Comparison of ENCODE assay signal across 17 mouse cellular contexts in genomic region chr17:45949141-45949540, GRCm38 (mm10).
"Had no signal": no experiment of that assay in that cellular context is flagged by ENCODE, and none has a peak within 500 bp of the region (broad histone marks: within the 10 kb centered on the region; RNA-seq: fewer than 3 reads in every experiment).

No protein-coding gene starts in this region.

- H3K9ac ChIP-seq: liver, embryonic 12.5 days; liver, embryonic 14.5 days; lung, embryonic 14.5 days; midbrain, embryonic 12.5 days; neural tube, embryonic 13.5 days; neural tube, embryonic 15.5 days had no signal

- H3K4me1 ChIP-seq: liver, embryonic 12.5 days; neural tube, embryonic 13.5 days; neural tube, embryonic 15.5 days had no signal

- H3K36me3 ChIP-seq: liver, embryonic 12.5 days; midbrain, embryonic 10.5 days; midbrain, embryonic 12.5 days; neural tube, embryonic 13.5 days; neural tube, embryonic 15.5 days had no signal

- DNase-seq: lung, embryonic 14.5 days; midbrain, embryonic 14.5 days; retina, postnatal 1 day; right cerebral cortex, adult 18-20 months; right cerebral cortex, postnatal 25 days; right cerebral cortex, postnatal 4 days; spleen, adult 18-20 months; thymus, adult 18-20 months; thymus, postnatal 14 days; thymus, postnatal 36 days had no signal

- H3K9me3 ChIP-seq: liver, embryonic 12.5 days; midbrain, embryonic 10.5 days; midbrain, embryonic 12.5 days; neural tube, embryonic 13.5 days; neural tube, embryonic 15.5 days had no signal

- H3K27ac ChIP-seq: liver, embryonic 12.5 days; liver, embryonic 14.5 days; midbrain, embryonic 10.5 days; midbrain, embryonic 12.5 days; neural tube, embryonic 13.5 days; neural tube, embryonic 15.5 days had no signal

- H3K4me3 ChIP-seq: liver, embryonic 12.5 days; midbrain, embryonic 10.5 days; midbrain, embryonic 12.5 days; myocyte; neural tube, embryonic 13.5 days; neural tube, embryonic 15.5 days had no signal
